Mouse (Mus musculus): Measurements from ENCODE around the gene Trim47.
A peak's percentile ranks its signal among the peaks of the same experiment; 100 is the strongest.

- TF ChIP-seq CTCF (IDR thresholded peaks at IDR 0.05; ENCODE audit: low read depth, low read length) (no peak), POLR2A (IDR thresholded peaks at IDR 0.05; ENCODE audit: extremely low read depth, insufficient read depth, low read length) (peak; percentile 50; the same call in 1 of the 2 replicates)
Measured at GRCm38 (mm10) chr11:116110131-116110530, 16.9 kb downstream of the Trim47 start.
